Mouse (Mus musculus) brain, embryonic 14.5 days (tissue): ENCODE measurements at regions not wholly inside any gene's neighbourhood (a gene's known extent, or its start where the extent isn't known, plus 50 kb on each side); places are given as distances from the start of the nearest gene placed in this dataset.

ENCODE experiments used
- CTCF ChIP-seq: fragments of 200-500 bp; IDR thresholded peaks from 2 replicates; pipeline ENCODE4 v1.5.1; 2012; ENCODE audit warnings: inconsistent platforms, mild to moderate bottlenecking, moderate library complexity, borderline replicate concordance; ENCODE audit not compliant: insufficient read depth, insufficient read length; ENCODE audit errors: extremely low read depth
- POLR2A ChIP-seq: fragments of 200-500 bp; IDR thresholded peaks from 2 replicates; pipeline ENCODE4 v1.6.1; 2012; ENCODE audit warnings: mild to moderate bottlenecking, inconsistent platforms, borderline replicate concordance; ENCODE audit not compliant: poor library complexity, insufficient read depth, insufficient read length, severe bottlenecking; ENCODE audit errors: extremely low read depth

DNA sequence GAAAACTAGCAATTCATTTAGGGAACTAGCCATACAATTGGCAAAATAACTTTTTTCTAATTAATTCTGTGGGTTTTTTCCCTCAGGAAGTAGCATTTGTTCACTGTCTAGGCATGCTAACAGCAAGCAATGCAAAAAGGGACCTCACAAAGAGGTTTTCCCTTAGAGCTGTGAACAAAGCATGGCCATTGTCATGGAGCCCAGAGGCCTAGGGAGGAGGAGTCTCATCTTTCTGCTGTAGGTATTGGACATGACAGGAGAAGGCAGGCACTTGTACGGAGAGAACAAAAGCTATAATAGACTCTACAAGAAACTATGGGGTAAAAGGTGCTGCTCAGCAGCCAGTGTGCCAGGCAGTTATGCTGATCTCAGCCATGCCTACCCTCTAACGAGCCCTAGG lies 666.8 kb upstream of the Igfbp3 start:
- no peak for TF ChIP-seq CTCF
- TF ChIP-seq POLR2A = no peak
